Mouse (Mus musculus) lung, embryonic 16.5 days (tissue): Measurements from ENCODE around the gene Clec4a1. TPM values are rescaled to one million over a fixed set of nuclear protein-coding genes. Genes with fewer than 3 reads are reported as not detected.

Experiments used
- polyA plus RNA-seq: library from polyadenylated mRNA; unstranded; fragments of >200 nt; fragmentation: Nextera tagmentation; extraction: Ambion mirVana; gene quantifications from 2 replicates; pipeline ENCODE4 v1.2.1, GENCODE M21; 2015

Clec4a1 gene
- polyA plus RNA-seq, 1 experiment from 2014 or later = 2.4 TPM

Other genes starting within 250 kb of the Clec4a1 start
- 0.28 and 0.54 TPM in 2 replicates for gene Nanog, start 214.4 kb upstream of the Clec4a1 start, polyA plus RNA-seq
- gene Slc2a3, start 120.2 kb upstream of the Clec4a1 start, polyA plus RNA-seq = 6.9 and 7.5 TPM in 2 replicates
- gene Foxj2, start 101.9 kb upstream of the Clec4a1 start, polyA plus RNA-seq = 5.5 and 6.2 TPM in 2 replicates
- gene C3ar1, start 65.7 kb upstream of the Clec4a1 start, polyA plus RNA-seq = 3.1 and 3.4 TPM in 2 replicates
- 50.8 and 52.2 TPM in 2 replicates for gene Necap1, start 47.4 kb upstream of the Clec4a1 start, polyA plus RNA-seq
- gene Clec4a3, start 30.7 kb downstream of the Clec4a1 start, polyA plus RNA-seq = 4.7 and 6.6 TPM in 2 replicates
- not detected in 2 replicates for gene Clec4a4, start 68.5 kb downstream of the Clec4a1 start, polyA plus RNA-seq
- not detected in 2 replicates for gene Clec4b1, start 128.1 kb downstream of the Clec4a1 start, polyA plus RNA-seq
- gene Clec4a2, start 184.6 kb downstream of the Clec4a1 start, polyA plus RNA-seq = 3.3 TPM in 2 replicates